Mouse (Mus musculus): Measurements from ENCODE around the gene Dhps.
"Not testable (repeated sequence)": the region's sequence is repeated elsewhere in the genome, so short reads cannot be mapped to it uniquely, and the experiment has no call there.

The Dhps gene

GRCm38 (mm10) chr8:85062603-85063002 is 9.0 kb upstream of the Dhps start:
- DNase-seq (ENCODE audit: low spot score): no peak

GRCm38 (mm10) chr8:85065213-85065612 is 6.3 kb upstream of the Dhps start:
- DNase-seq (ENCODE audit: low spot score): no peak

GRCm38 (mm10) chr8:85067155-85067554 is 4.4 kb upstream of the Dhps start:
- no peak for DNase-seq (ENCODE audit: low spot score)

GRCm38 (mm10) chr8:85067982-85068381 is 3.6 kb upstream of the Dhps start, which contains the start of gene Gm5741:
Gm5741 (minus strand) TSS chr8:85067982.
- DNase-seq (ENCODE audit: low spot score): no peak

- DNase-seq (ENCODE audit: low spot score): no peak
Observed at GRCm38 (mm10) chr8:85071041-85071440, 516 bp upstream of the Dhps start.

GRCm38 (mm10) chr8:85072364-85072929 is 890 bp downstream of the Dhps start:
- no peak for DNase-seq (ENCODE audit: low spot score)

GRCm38 (mm10) chr8:85073041-85073612 is 1.6 kb downstream of the Dhps start:
- DNase-seq (ENCODE audit: low spot score): no peak

- no peak for DNase-seq (ENCODE audit: low spot score)
Observed at GRCm38 (mm10) chr8:85074167-85074566, 2.6 kb downstream of the Dhps start.

GRCm38 (mm10) chr8:85074617-85075016 is 3.1 kb downstream of the Dhps start:
- DNase-seq (ENCODE audit: low spot score): no peak

- DNase-seq (ENCODE audit: low spot score): no peak
Observed at GRCm38 (mm10) chr8:85076001-85076400, 4.4 kb downstream of the Dhps start.

GRCm38 (mm10) chr8:85076993-85077392 is 5.4 kb downstream of the Dhps start:
- peak; percentile 64 for DNase-seq (ENCODE audit: low spot score)

- DNase-seq (ENCODE audit: low spot score): no peak
Observed at GRCm38 (mm10) chr8:85080214-85080531, 8.6 kb downstream of the Dhps start.

- no peak for DNase-seq (ENCODE audit: low spot score)
Observed at GRCm38 (mm10) chr8:85080532-85081215, 9.1 kb downstream of the Dhps start, which contains the start of gene Wdr83os. Wdr83os (plus strand) TSS chr8:85080740.

GRCm38 (mm10) chr8:85081216-85081555 is 9.6 kb downstream of the Dhps start, which contains the start of gene Wdr83:
Wdr83 (minus strand) TSS chr8:85081306.
- DNase-seq (ENCODE audit: low spot score): no peak

GRCm38 (mm10) chr8:85082169-85082568 is 10.6 kb downstream of the Dhps start:
- not testable (repeated sequence) for DNase-seq (ENCODE audit: low spot score)

GRCm38 (mm10) chr8:85083108-85083813 is 11.7 kb downstream of the Dhps start, which contains the start of gene Man2b1:
Man2b1 (plus strand) TSS chr8:85083270.
- DNase-seq (ENCODE audit: low spot score): peak; percentile 88

GRCm38 (mm10) chr8:85084633-85085032 is 13.1 kb downstream of the Dhps start:
- no peak for DNase-seq (ENCODE audit: low spot score)

- no peak for DNase-seq (ENCODE audit: low spot score)
Observed at GRCm38 (mm10) chr8:85086238-85086637, 14.7 kb downstream of the Dhps start.

GRCm38 (mm10) chr8:85088771-85089170 is 17.2 kb downstream of the Dhps start:
- no peak for DNase-seq (ENCODE audit: low spot score)

- no peak for DNase-seq (ENCODE audit: low spot score)
Observed at GRCm38 (mm10) chr8:85090856-85091255, 19.3 kb downstream of the Dhps start.

- no peak for DNase-seq (ENCODE audit: low spot score)
Observed at GRCm38 (mm10) chr8:85091526-85092090, 20.1 kb downstream of the Dhps start.

GRCm38 (mm10) chr8:85095051-85095450 is 23.5 kb downstream of the Dhps start:
- DNase-seq (ENCODE audit: low spot score): no peak

GRCm38 (mm10) chr8:85095566-85095965 is 24.0 kb downstream of the Dhps start:
- no peak for DNase-seq (ENCODE audit: low spot score)
